Mouse (Mus musculus) neural tube, embryonic 10.5 days (tissue): Measurements from ENCODE around the gene Katnbl1.

ENCODE experiments used
- DNase-seq: peaks from one replicate; pipeline ENCODE4 v3.0.0-alpha.2; 2017; ENCODE audit warnings: low spot score; ENCODE audit errors: extremely low spot score

Katnbl1 gene

DNA sequence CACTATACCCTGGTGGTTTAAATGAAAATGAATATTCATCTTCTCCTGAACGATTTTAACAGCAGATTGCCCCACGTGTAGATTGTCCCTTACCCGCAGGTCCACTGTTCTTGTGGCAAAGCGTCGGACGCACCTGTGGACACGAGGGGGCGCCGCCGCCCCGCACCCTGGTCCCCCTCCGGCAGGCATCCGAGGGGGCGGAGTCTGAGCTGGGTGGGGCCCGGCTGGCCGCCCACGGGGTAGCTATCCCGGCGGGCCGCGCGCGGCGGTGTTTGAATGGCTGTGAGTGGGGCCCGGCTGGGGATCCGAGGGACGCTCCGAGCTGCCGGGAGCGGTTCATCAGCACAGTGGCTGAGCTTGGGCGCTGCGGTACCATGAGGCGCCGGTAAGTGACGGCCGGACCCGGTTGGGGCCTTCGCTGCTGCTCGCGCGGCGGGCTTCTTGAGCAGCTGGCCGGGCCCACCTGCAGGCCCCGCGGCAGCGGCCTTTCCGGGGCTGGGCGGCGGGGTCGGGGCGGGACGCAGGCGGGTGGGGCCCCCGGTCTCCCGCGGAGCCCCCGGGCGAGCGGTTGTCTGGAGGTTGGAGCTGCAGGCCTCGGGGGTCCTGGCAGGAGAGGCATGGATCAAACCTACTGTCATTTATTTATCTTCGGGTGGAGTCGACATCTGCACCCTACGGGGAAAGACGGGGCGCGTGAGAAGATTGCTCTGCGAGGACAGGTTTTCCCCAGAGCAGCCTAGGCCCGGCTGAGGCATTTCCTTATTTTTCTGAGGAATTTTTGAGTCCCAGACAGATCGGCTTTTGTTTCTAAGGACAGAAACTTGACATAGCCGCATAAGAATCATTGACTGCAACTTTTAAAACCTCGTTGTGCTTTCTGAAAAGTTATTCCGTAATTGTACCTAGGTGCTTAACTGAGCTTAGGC lies at the start of gene Katnbl1:
Gene Katnbl1, plus strand, starts transcription at position 239 of the 926 bp plus-strand sequence.
- DNase-seq, result peak; percentile 93

- no peak for DNase-seq
These were observed 46.7 kb upstream of the Katnbl1 start for GRCm38 (mm10) chr2:112332051-112332898.

- DNase-seq, result no peak
These were observed 41.8 kb upstream of the Katnbl1 start for GRCm38 (mm10) chr2:112337211-112337610.

DNA sequence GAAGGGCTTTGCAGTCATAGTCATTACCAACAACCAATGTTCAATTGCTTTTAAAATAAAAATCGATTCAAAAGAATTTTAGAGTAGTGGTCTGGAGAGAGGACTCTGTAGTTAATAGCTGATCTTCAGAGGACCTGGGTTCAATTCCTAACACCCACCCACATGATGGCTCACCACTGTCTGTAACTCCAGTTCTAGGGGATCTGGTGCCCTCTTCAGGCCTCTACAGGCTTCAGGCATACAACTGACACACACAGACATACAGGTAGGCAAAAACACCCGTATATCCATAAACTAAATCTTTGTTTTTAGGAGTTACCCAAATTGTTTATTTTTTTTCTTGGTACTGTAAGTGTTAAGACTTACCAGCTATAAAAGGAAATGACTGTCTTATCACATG lies 39.3 kb upstream of the Katnbl1 start:
- DNase-seq, result no peak

DNA sequence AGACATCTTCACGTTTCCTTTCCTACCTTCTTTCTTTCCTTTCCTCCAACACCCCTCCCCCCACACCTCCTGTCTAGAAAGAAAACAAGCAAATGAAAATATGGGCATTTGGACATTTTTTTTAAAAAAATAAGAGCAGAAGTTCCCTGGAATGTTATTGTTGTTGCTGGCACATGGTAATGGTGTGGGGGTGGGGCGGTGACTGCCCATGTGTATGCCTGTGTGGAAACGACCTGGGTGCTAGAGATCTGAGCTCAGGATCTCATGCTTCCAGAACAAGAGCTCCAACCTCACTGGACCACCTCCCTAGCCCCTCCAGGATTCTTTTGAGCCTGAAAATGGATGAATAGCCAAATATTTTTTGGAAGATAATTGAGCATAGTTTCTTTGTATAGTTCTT lies 37.9 kb upstream of the Katnbl1 start:
- no peak for DNase-seq

DNA sequence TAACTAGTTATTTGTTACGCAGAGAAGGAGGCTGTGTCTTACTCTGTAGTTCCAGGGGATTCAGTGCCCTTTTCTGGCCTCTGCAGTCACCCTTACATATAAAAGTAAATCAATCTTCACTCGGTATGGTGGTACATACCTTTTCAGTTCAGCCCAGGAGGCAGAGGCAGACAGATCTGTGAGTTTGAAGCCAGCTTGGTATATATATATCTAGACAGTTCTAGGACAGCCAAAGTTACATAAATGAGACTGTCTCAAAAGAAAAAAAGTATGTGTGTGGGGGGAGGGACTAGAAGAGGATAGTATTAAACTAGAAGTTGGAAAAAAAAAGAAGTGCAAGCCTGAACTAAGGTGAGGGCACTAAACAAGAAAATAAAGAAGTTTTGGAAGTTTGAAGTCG lies 30.8 kb upstream of the Katnbl1 start:
- no peak for DNase-seq

DNA sequence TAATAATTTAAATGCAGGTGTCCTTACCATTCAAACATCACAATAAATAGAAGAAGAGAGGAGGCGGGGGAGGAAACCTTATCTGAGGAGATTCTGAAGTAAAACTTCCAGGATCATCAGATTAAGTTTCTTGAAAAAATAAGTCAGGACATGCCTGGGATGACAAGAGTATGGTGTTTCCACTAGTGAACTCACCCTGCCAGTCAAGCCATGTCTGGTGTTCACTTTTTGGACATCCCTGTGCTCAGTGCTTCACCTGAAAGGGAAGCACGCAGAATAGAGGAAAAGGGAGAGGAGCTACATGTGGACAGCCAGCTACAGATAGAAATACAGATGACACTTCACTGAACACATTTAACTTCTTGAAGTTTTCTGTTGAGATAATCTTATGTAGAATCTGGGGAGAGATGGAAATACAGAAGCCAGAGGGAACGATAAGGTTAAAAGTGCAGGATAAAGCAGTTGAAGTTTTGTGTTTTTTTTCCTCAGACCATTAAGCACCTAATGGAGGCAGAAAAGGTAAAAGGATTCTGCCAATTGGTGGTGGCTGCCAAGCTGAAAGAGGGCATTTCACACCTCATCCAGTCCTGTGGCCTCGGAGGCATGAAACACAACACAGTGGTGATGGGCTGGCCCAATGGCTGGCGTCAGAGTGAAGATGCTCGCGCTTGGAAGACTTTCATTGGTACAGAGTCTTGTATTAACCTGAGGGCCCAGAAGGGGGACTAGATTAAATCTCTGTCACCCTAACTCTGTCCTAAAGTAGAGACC lies 25.1 kb upstream of the Katnbl1 start:
- no peak for DNase-seq

GRCm38 (mm10) chr2:112359611-112360010 lies 19.4 kb upstream of the Katnbl1 start:
- no peak for DNase-seq

DNA sequence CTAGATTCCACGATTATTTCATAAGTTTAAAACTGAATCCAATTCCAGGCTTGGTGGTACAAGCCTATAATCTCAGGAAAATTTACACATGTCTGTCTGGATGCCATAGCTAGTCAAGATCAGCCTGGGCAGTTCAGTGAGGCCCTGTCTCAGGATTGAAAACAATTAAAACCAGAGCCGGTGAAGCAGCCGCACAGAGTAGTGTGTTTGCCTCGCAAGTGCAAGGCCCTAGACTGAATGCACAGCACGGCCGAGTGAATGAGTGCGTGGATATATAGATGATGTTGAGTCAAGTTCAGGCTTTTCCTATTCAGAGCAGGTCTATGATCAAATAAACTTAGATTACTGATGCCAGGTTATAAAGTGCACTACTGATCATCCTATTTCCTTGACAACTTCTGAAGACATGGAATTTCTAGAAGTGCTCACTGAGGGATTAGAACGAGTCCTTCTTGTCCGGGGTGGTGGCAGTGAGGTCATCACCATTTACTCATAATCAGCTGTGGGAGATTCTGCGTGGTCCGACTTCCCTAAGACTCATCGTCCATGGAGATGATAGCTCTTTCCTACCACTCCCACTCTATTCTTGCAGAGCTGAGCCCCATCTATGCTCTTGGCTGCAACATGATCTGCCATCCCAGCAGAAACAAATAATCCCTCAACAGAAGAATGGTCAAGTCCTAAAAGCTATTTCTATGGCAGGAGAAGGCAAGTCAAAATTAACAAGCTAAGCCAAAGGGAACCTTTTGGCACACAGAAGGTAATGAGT lies 18.8 kb upstream of the Katnbl1 start:
- no peak for DNase-seq

- no peak for DNase-seq
These were observed 18.2 kb upstream of the Katnbl1 start for GRCm38 (mm10) chr2:112360781-112361169.

- no peak for DNase-seq
These were observed 11.8 kb upstream of the Katnbl1 start for GRCm38 (mm10) chr2:112367222-112367621.

DNA sequence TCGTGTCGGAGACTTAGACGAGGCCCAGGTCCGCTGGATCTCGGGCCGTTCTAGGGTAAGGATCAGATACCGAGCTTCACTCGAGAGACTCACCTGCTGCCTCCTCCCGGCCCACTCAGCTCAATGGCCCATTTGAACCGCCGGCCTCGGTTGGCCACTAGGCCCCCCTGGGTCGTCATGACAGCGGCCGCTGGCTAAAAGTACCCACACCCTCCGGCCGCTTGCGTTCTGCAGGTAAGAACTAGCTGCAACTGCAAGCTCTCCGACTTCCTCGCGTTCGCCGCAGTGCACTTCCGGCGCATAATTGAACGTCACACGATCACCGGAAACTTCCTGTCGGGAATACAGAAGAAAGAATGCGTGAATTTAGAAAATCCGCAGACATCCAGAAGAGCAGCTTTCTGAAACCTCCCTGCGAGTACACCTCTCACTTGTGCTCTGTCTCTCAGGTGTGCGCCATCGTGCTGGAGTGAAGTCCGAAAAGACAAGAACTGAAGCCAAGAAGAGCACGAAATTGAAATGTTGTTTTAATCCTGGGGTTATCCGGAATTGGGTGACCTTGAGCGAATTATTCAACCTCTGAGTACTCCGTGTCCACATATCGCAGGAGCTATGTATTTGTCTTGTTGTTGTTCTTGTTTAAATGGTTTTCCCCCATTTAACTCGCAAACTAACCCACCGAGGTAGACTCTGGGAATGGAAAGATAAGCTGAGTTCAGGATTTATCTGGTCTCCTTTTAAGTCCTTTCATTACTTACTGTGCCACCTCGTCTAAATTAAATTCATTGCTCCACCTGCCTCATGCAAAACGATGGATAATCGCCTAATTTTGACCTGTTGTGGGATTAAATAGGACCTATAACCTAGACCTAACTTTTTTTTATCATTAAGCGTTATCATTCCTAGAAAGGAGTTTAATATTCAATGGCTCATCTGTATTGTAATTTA lies 11.0 kb upstream of the Katnbl1 start, which contains the start of gene Emc4:
Gene Emc4, minus strand, starts transcription at position 302 of the 948 bp plus-strand sequence.
- DNase-seq, result peak; percentile 95

- DNase-seq, result no peak
These were observed 9.1 kb upstream of the Katnbl1 start for GRCm38 (mm10) chr2:112369941-112370340.

DNA sequence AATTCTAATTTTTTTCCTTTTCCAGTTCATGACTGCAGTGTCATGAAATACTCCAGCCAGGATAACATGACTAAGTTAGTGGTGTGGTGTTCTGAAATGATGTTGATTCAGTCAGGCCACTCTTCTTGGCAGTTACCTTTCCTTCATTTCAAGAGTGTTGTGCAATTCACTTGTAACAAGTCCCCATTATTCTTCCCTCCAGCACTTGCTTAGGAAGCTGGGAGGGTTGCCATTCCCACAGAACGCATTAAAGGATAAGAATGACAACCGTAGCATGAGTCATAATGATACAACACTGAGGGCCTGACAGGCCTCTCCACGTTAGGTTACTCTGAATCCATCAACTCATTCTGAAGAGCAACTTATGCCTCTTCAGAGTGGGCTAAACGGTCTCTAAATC lies 5.9 kb upstream of the Katnbl1 start:
- DNase-seq, result no peak

DNA sequence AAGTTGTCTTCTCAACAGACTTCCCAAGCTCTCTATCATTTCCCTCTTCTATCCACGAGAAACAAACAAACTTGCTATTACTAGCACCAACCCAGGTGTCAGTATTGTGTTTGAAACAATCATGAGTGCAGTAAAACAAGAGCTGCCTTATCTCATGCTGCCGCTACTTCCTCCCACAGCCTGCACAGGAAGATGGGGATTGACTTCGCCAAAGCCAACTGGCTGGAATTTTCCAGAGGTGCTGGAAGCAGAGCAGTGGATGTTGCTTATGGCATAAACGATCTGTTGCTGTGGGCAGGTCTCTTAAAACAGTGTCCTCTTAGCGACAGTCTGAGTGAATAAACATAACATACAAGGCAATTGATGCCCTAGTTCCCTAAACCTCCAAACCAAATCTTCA lies 4.4 kb upstream of the Katnbl1 start:
- no peak for DNase-seq

GRCm38 (mm10) chr2:112380131-112380530 lies 1.1 kb downstream of the Katnbl1 start:
- DNase-seq, result no peak

- no peak for DNase-seq
These were observed 2.2 kb downstream of the Katnbl1 start for GRCm38 (mm10) chr2:112381219-112381618.

DNA sequence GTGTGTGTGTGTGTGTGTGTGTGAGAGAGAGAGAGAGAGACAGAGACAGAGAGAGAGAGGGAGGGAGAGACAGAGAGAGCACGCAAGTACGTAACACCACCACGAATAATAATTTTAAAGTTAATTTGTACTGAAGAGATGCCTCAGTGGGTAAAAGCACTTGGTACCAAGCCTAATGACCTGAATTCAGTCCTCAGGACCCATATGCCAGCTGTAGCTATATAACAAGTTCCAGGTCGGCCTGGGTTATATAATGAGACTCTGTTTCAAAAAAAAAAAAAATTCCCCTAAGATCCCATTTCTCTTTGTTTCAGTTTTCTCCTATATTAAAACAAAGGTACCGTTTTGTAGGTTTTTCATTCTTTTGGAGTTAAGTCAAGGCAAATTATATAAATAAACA lies 11.8 kb downstream of the Katnbl1 start:
- DNase-seq, result no peak

GRCm38 (mm10) chr2:112391346-112392000 lies 12.5 kb downstream of the Katnbl1 start:
- DNase-seq, result no peak
